Mouse (Mus musculus) midbrain, postnatal 0 days (tissue): ENCODE measurements around the gene Snd1. TPM values are rescaled to one million over a fixed set of nuclear protein-coding genes. Genes with fewer than 3 reads are reported as not detected.

Source experiments
- ATAC-seq: fragments of 200-750 bp; cut with Nextera tagmentation; 2 replicates; pipeline ENCODE4 v1.8.0; 2017; ENCODE audit warnings: moderate number of reproducible peaks, mild to moderate bottlenecking, moderate TSS enrichment, moderate library complexity; ENCODE audit not compliant: low FRiP score
- DNase-seq: peaks from one replicate; pipeline ENCODE4 v3.0.0-alpha.2; 2015; ENCODE audit warnings: low spot score
- H3K27ac ChIP-seq: fragments of 300-500 bp; sonication (generic); 2 replicates; pipeline ENCODE4 v1.5.1; 2014; ENCODE audit warnings: low read depth, mild to moderate bottlenecking, low read length, mixed read lengths
- H3K27me3 ChIP-seq: fragments of 300-500 bp; sonication (generic); 2 replicates; pipeline ENCODE4 v1.6.1; 2014; ENCODE audit warnings: low read length, control low read depth, mixed read lengths; ENCODE audit not compliant: insufficient read depth
- H3K36me3 ChIP-seq: fragments of 300-500 bp; sonication (generic); 2 replicates; pipeline ENCODE4 v1.6.1; 2014; ENCODE audit warnings: low read length, control low read depth, mixed read lengths; ENCODE audit not compliant: insufficient read depth
- H3K4me1 ChIP-seq: fragments of 300-500 bp; sonication (generic); 2 replicates; pipeline ENCODE4 v1.6.1; 2014; ENCODE audit warnings: mild to moderate bottlenecking, control low read depth, antibody characterized with exemption, low read length, mixed read lengths; ENCODE audit not compliant: insufficient read depth
- H3K4me2 ChIP-seq: fragments of 300-500 bp; sonication (generic); 2 replicates; pipeline ENCODE4 v1.6.1; 2014; ENCODE audit warnings: low read depth, mild to moderate bottlenecking, low read length, mixed read lengths; ENCODE audit not compliant: poor library complexity, severe bottlenecking
- H3K4me3 ChIP-seq: fragments of 300-500 bp; sonication (generic); 2 replicates; pipeline ENCODE4 v1.5.1; 2014; ENCODE audit warnings: low read depth, mild to moderate bottlenecking, low read length, moderate library complexity
- H3K9ac ChIP-seq: fragments of 300-500 bp; sonication (generic); replicated peaks from 2 replicates; pipeline ENCODE4 v1.6.1; 2014; ENCODE audit warnings: mild to moderate bottlenecking, low read length, moderate library complexity, mixed read lengths; ENCODE audit not compliant: poor library complexity, severe bottlenecking
- H3K9me3 ChIP-seq: fragments of 300-500 bp; sonication (generic); 2 replicates; pipeline ENCODE4 v1.6.1; 2016; ENCODE audit warnings: low read length, control low read depth
- CTCF ChIP-seq: IDR thresholded peaks from 2 replicates; pipeline ENCODE4 v1.5.1; 2016; ENCODE audit warnings: antibody characterized with exemption, mild to moderate bottlenecking
- WGBS: fragments of 180-500 bp; shearing (Covaris S2); extraction: QIAGEN DNeasy Blood & Tissue Kit; methylation state at CpG from one replicate; pipeline ENCODE4 v1.1.7; 2014; 5-methylcytosine and 5-hydroxymethylcytosine counted together
- polyA plus RNA-seq: library from polyadenylated mRNA; unstranded; fragments of >200 nt; fragmentation: Nextera tagmentation; extraction: Ambion mirVana; gene quantifications from 2 replicates; pipeline ENCODE4 v1.2.1, GENCODE M21; 2015
- total RNA-seq: library from RNA; depleted of rRNA; stranded (reverse); fragments of >200 nt; gene quantifications from 2 replicates; pipeline ENCODE4 v1.2.3, GENCODE M21; 2014

The Snd1 gene
- total and polyA plus RNA-seq, 2 experiments from 2014 or later, result 70.6 to 81.1 TPM

GRCm38 (mm10) chr6:28593708-28594107, 118.8 kb downstream of the Snd1 start:
- Histone ChIP-seq H3K27me3 (no peaks in the 10 kb centered on the region), H3K4me1 (no peaks in the 10 kb centered on the region), H3K27ac (no peak overlapping the region), H3K9me3 (no peaks in the 10 kb centered on the region), H3K36me3 (no peaks in the 10 kb centered on the region), H3K9ac (no peak overlapping the region), H3K4me2 (no peak overlapping the region), H3K4me3 (no peak overlapping the region)
- no peak for TF ChIP-seq CTCF
- WGBS, result 88% methylated on average over 3 of the region's 3 CpGs
- DNase-seq (no peak), ATAC-seq (no peak)

DNA sequence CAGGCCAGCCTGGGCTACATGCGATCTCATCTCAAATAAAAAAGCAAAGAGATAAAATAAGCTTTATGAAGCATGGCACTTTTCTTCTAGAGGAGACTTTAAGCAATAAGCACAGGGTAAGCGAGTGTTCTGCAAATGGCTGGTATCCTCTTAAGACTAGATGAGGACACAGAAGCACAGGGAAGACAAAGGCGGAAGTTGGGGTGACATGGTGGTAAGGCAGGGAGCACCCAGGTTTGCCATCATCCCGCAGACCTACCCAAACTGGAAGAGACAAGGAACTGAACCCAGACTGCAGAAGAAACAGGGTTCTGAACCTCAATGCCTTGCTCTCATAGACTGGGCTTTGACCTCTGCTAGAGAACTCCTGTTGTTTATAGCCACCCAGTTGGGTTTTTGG, 119.8 kb downstream of the Snd1 start:
- Histone ChIP-seq H3K4me1 (no peaks in the 10 kb centered on the region), H3K9me3 (no peaks in the 10 kb centered on the region), H3K27ac (no peak overlapping the region), H3K27me3 (no peaks in the 10 kb centered on the region), H3K36me3 (no peaks in the 10 kb centered on the region), H3K4me2 (no peak overlapping the region), H3K4me3 (no peak overlapping the region), H3K9ac (no peak overlapping the region)
- no peak for DNase-seq
- TF ChIP-seq CTCF, result no peak
- no peak for ATAC-seq
- 97% methylated on average over 4 of the region's 4 CpGs for WGBS

- WGBS, result 91% methylated on average over 1 of the region's 1 CpGs
- Histone ChIP-seq H3K4me3 (no peak overlapping the region), H3K9ac (no peak overlapping the region), H3K9me3 (no peaks in the 10 kb centered on the region), H3K4me2 (no peak overlapping the region), H3K27ac (no peak overlapping the region), H3K4me1 (no peaks in the 10 kb centered on the region), H3K36me3 (no peaks in the 10 kb centered on the region), H3K27me3 (no peaks in the 10 kb centered on the region)
- ATAC-seq, result no peak
- no peak for TF ChIP-seq CTCF
- no peak for DNase-seq
These were observed 120.3 kb downstream of the Snd1 start for GRCm38 (mm10) chr6:28595231-28595630.

DNA sequence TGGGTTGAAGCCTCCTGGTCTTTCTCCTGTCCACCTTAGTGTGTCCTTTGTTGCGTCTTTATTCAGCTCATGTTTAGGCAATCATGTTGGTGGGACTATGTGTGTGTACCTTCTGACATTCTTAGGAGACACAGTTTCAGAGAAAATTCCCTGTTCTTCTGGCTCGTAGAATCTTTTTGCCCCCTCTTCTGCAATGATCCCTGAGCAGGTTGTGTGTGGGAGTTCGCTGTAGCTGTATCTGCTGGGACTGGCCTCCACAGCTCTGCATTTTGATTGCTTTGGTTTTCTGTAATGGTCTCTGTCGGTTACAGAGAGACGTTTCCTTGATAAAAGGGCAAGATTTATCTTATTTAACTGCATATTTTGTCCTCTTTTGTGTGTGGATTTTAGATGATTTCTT, 122.3 kb downstream of the Snd1 start:
- no peak overlapping the region for H3K4me2 ChIP-seq
- no peak for DNase-seq
- no peaks in the 10 kb centered on the region for H3K36me3 ChIP-seq
- 79% methylated on average over 5 of the region's 5 CpGs for WGBS
- no peak for TF ChIP-seq CTCF
- no peak overlapping the region for H3K4me3 ChIP-seq
- no peaks in the 10 kb centered on the region for H3K9me3 ChIP-seq
- no peaks in the 10 kb centered on the region for H3K27me3 ChIP-seq
- no peak overlapping the region for H3K9ac ChIP-seq
- H3K27ac ChIP-seq, result no peak overlapping the region
- H3K4me1 ChIP-seq, result no peaks in the 10 kb centered on the region
- ATAC-seq, result no peak

DNA sequence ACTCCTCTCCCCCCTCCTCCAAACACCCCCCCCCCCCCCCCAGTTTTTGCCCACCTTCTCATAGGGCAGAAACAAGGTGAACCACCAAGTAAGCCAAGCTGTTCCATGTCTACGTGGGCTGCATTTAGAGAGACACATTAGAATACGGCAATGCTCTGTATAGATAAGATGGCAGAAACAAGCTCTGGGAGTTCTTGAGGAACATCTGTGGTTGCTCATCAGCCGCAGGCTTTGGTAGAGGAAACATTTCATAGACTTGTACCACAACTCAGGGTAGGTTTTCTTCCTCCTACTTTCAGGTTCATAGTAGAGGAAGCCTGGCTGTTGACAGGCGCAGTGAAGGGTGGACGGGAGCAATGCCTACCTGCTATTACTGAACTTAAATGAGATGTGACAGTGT, 124.2 kb downstream of the Snd1 start:
- TF ChIP-seq CTCF, result no peak
- ATAC-seq, result no peak
- Histone ChIP-seq H3K27me3 (no peaks in the 10 kb centered on the region), H3K9me3 (no peaks in the 10 kb centered on the region), H3K4me2 (no peak overlapping the region), H3K36me3 (no peaks in the 10 kb centered on the region), H3K4me3 (no peak overlapping the region), H3K4me1 (no peaks in the 10 kb centered on the region), H3K27ac (no peak overlapping the region), H3K9ac (no peak overlapping the region)
- no peak for DNase-seq
- 95% methylated on average over 5 of the region's 5 CpGs for WGBS

GRCm38 (mm10) chr6:28600404-28600803, 125.5 kb downstream of the Snd1 start:
- no peak overlapping the region for H3K4me3 ChIP-seq
- no peak overlapping the region for H3K27ac ChIP-seq
- H3K27me3 ChIP-seq, result no peaks in the 10 kb centered on the region
- no peaks in the 10 kb centered on the region for H3K4me1 ChIP-seq
- no peaks in the 10 kb centered on the region for H3K9me3 ChIP-seq
- H3K4me2 ChIP-seq, result no peak overlapping the region
- TF ChIP-seq CTCF, result no peak
- H3K9ac ChIP-seq, result no peak overlapping the region
- no peaks in the 10 kb centered on the region for H3K36me3 ChIP-seq
- ATAC-seq (no peak), DNase-seq (no peak)

DNA sequence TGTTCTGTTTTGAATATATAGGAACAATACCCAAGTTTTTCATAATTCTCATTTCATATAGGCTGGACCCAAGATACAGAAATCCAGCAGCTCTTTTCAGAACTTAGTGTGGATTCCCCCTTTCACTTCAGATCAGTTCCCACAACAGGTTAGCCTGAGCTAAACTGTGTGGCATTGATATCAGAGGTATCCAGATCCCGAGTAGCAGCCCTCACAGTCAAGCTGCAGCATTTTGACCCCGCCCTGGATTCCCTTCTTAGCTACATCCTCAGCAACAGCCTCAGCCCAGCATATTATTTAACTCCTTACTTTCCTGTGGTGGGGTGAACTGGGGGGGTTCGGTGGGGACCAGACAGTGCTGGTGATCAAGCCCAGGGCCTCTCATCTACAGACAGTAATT, 128.5 kb downstream of the Snd1 start:
- Histone ChIP-seq H3K4me1 (no peaks in the 10 kb centered on the region), H3K9me3 (no peaks in the 10 kb centered on the region), H3K4me3 (no peak overlapping the region), H3K4me2 (no peak overlapping the region), H3K27ac (no peak overlapping the region), H3K27me3 (no peaks in the 10 kb centered on the region), H3K36me3 (no peaks in the 10 kb centered on the region), H3K9ac (no peak overlapping the region)
- 80% methylated on average over 3 of the region's 3 CpGs for WGBS
- ATAC-seq, result no peak
- DNase-seq, result no peak
- no peak for TF ChIP-seq CTCF
